Mouse (Mus musculus) neural tube, embryonic 15.5 days (tissue): ENCODE measurements around the gene Grik2. TPM values are rescaled to one million over a fixed set of nuclear protein-coding genes. Genes with fewer than 3 reads are reported as not detected.
"Not testable (repeated sequence)": the region's sequence is repeated elsewhere in the genome, so short reads cannot be mapped to it uniquely, and the experiment has no call there.

Experiments
- ATAC-seq: fragments of 200-750 bp; cut with Nextera tagmentation; 2 replicates; pipeline ENCODE4 v1.8.0; 2017; ENCODE audit warnings: mild to moderate bottlenecking, moderate TSS enrichment, moderate library complexity; ENCODE audit not compliant: low FRiP score
- H3K27ac ChIP-seq: fragments of 300-500 bp; sonication (generic); replicated peaks from 2 replicates; pipeline ENCODE4 v1.5.1; 2015; ENCODE audit warnings: mild to moderate bottlenecking, inconsistent platforms
- H3K27me3 ChIP-seq: fragments of 300-500 bp; sonication (generic); replicated peaks from 2 replicates; pipeline ENCODE4 v1.6.1; 2015; ENCODE audit warnings: inconsistent platforms
- H3K36me3 ChIP-seq: fragments of 300-500 bp; sonication (generic); 2 replicates; pipeline ENCODE4 v1.6.1; 2015; ENCODE audit warnings: inconsistent platforms
- H3K4me1 ChIP-seq: fragments of 300-500 bp; sonication (generic); 2 replicates; pipeline ENCODE4 v1.6.1; 2015; ENCODE audit warnings: inconsistent platforms
- H3K4me2 ChIP-seq: fragments of 300-500 bp; sonication (generic); 2 replicates; pipeline ENCODE4 v1.6.1; 2015; ENCODE audit warnings: inconsistent platforms, mild to moderate bottlenecking, moderate library complexity
- H3K4me3 ChIP-seq: fragments of 300-500 bp; sonication (generic); replicated peaks from 2 replicates; pipeline ENCODE4 v1.5.1; 2015; ENCODE audit warnings: mild to moderate bottlenecking, inconsistent platforms
- H3K9ac ChIP-seq: fragments of 300-500 bp; sonication (generic); replicated peaks from 2 replicates; pipeline ENCODE4 v1.6.1; 2015; ENCODE audit warnings: mild to moderate bottlenecking, inconsistent platforms
- H3K9me3 ChIP-seq: fragments of 300-500 bp; sonication (generic); replicated peaks from 2 replicates; pipeline ENCODE4 v1.6.1; 2016; ENCODE audit warnings: inconsistent platforms
- WGBS: fragments of 180-500 bp; shearing (Covaris S2); methylation state at CpG from one replicate; pipeline ENCODE4 v1.1.7; 2015; ENCODE audit warnings: mixed read lengths; 5-methylcytosine and 5-hydroxymethylcytosine counted together
- polyA plus RNA-seq: library from polyadenylated mRNA; unstranded; fragments of >200 nt; fragmentation: Nextera tagmentation; extraction: Ambion mirVana; gene quantifications from 2 replicates; pipeline ENCODE4 v1.2.1, GENCODE M21; 2015

Gene Grik2
- polyA plus RNA-seq, 1 experiment from 2014 or later, result 33.6 TPM

DNA sequence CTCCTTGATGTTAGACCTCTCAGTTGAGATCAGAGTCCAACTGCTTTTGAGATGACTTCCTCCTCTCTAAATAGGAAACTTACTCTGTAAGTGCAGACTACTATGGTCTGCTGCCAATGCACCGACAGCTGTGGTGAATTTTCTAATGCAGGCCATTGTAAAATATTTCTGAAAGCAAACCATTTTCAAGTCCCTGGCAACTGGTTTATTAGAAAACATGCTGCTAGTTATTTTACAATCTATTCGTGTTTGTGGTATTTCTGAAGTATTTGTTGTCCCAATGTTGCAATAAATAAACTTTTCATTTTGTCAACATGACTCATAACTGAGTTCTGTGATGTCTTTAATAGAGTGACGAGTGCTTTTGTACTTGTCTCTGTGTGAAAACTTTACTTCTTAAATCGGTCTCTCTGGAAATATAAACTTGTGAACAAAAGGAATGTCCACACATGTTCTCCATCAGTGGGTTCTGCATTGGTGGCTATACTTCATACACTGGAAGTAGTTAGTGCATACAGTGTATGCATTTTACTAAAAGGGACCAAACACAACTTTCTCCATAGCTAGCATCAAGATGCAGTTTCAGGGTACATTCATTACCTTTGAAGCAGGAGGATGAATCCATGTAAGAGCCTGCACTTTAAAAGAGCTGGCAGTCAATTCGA is 308.3 kb downstream of the Grik2 start:
- ATAC-seq, result no peak
- Histone ChIP-seq H3K27me3 (no peaks in the 10 kb centered on the region), H3K4me2 (no peak overlapping the region), H3K27ac (no peak overlapping the region), H3K4me3 (no peak overlapping the region), H3K9ac (no peak overlapping the region), H3K4me1 (no peaks in the 10 kb centered on the region), H3K36me3 (no peaks in the 10 kb centered on the region), H3K9me3 (no peaks in the 10 kb centered on the region)
- WGBS, result 84% methylated on average over 5 of the region's 5 CpGs

DNA sequence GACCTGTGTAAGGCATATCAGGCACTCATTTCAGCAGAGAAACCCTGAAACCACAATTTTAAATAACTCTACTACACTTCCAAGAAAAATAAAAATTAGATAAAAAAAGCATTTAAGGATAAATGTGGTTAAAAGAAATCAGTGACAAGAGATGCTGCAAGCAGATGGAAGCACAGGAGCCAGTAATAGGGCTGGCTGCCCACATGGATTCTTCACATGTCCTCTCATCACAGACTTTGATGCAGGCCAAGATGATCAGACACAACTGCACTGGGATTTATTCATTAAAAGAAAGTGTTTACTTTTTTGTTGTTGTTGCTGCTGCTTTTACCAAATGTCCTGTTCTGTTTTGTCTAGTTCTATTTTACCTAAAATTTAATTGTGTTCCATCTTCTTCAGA is 315.0 kb downstream of the Grik2 start:
- no peak overlapping the region for H3K4me2 ChIP-seq
- no peak for ATAC-seq
- H3K27ac ChIP-seq, result no peak overlapping the region
- H3K27me3 ChIP-seq, result no peaks in the 10 kb centered on the region
- no peaks in the 10 kb centered on the region for H3K9me3 ChIP-seq
- no peaks in the 10 kb centered on the region for H3K36me3 ChIP-seq
- H3K4me3 ChIP-seq, result no peak overlapping the region
- H3K9ac ChIP-seq, result no peak overlapping the region
- H3K4me1 ChIP-seq, result no peaks in the 10 kb centered on the region

DNA sequence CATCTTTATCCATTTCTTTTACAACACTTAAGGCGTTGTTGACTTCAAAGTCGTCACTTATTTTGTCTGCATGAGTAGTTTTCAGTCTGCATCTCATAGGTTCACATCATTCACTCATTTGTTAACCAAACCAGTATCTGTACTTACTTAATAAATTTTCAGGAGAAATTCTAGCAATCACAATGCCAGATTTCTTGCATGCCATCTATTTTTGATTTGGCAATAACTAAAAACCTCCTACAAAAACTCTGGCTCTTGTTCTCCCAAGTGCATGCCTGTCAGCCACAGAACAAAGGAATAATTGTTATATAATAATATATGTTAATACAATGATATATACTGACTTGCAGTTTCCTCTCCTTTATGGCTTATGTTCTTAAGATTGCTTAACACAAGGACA is 331.8 kb downstream of the Grik2 start:
- Histone ChIP-seq H3K9me3 (no peaks in the 10 kb centered on the region), H3K4me2 (no peak overlapping the region), H3K4me3 (no peak overlapping the region), H3K9ac (no peak overlapping the region), H3K27me3 (no peaks in the 10 kb centered on the region), H3K27ac (no peak overlapping the region), H3K4me1 (no peaks in the 10 kb centered on the region), H3K36me3 (no peaks in the 10 kb centered on the region)
- 82% methylated on average over 2 of the region's 2 CpGs for WGBS
- ATAC-seq, result no peak

DNA sequence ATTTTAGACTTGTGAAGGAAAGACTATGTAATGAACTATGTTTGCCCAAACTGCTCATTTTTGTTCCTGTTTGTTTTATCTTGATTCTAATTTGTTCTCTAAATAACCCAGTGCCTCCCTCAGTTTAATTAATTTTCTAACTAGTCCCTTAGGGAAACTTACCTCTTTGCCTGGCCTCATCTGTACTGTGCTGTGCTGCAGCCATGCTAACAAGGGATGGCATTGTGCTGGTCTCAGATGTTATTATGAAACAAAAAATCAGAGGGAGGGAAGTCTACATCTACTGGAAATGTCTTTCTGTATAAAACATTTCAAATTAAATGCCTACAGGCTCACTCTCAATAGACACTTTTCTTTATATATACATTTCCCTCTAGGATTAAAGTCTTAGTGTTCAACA is 335.0 kb downstream of the Grik2 start:
- Histone ChIP-seq H3K27me3 (no peaks in the 10 kb centered on the region), H3K4me2 (no peak overlapping the region), H3K9me3 (no peaks in the 10 kb centered on the region), H3K36me3 (no peaks in the 10 kb centered on the region), H3K27ac (no peak overlapping the region), H3K4me1 (no peaks in the 10 kb centered on the region), H3K4me3 (no peak overlapping the region), H3K9ac (no peak overlapping the region)
- ATAC-seq, result no peak

DNA sequence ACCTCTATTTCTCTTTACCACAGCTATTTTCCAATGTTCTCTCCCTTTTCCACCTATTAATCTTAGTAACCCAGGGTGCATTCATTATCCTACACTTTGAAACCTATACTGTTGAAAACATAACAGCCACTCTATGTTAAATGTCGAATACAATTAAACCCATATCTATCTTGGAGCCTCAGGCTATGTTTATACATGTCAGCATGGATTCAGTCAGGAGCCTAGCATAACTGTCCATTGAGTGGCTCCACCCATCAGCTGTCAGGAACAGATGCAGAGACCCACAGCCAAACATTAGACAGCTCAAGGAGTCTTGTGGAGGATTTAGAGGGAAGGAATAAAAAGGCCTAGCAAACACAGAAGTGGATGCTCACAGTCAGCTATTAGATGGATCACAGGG is 347.2 kb downstream of the Grik2 start:
- no peak for ATAC-seq
- Histone ChIP-seq H3K9ac (no peak overlapping the region), H3K27ac (no peak overlapping the region), H3K9me3 (no peaks in the 10 kb centered on the region), H3K4me2 (no peak overlapping the region), H3K36me3 (no peaks in the 10 kb centered on the region), H3K4me3 (no peak overlapping the region), H3K27me3 (no peaks in the 10 kb centered on the region), H3K4me1 (no peaks in the 10 kb centered on the region)
- WGBS, result 71% methylated on average over 1 of the region's 1 CpGs

DNA sequence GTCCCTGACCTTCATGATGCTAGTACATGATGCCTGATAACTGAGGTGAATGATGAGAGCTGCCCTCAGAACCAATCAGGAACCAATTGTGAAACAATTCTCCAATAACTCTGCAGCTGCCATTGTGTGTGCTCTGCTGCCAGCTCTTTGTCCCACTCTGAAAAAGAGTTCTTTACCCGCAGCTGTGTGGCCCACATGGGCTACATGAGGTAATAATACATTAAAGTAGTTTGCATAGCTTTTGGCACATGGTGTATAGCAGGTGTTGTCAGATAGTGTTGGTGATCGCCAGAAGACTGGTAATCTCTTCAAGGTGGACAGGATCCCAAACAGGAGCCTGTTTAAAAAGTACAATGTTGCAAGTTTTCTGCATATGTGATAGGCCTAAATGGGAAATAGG is 351.5 kb downstream of the Grik2 start:
- Histone ChIP-seq H3K27ac (no peak overlapping the region), H3K4me1 (no peaks in the 10 kb centered on the region), H3K27me3 (no peaks in the 10 kb centered on the region), H3K4me3 (no peak overlapping the region), H3K9me3 (no peaks in the 10 kb centered on the region), H3K4me2 (no peak overlapping the region), H3K36me3 (no peaks in the 10 kb centered on the region), H3K9ac (no peak overlapping the region)
- no peak for ATAC-seq
- 57% methylated on average over 2 of the region's 2 CpGs for WGBS

DNA sequence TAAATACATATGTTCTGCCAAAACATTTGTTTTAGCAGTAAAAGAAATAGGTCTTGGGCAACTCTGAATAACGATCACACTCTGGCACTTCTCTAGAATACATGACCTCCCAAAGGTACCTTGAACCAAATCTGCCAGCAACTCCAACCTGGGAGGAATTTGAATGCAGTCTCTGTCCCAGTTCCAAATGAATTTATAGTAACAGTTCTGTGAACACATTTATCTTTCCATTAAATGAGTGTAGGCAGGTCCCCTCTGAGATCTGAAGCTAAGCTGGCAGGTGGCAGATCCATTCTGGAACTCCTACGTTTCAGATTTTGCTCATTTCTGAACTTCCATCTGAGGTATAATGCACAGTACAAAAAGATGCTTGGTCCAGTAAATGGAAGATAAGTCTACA is 352.3 kb downstream of the Grik2 start:
- ATAC-seq, result no peak

DNA sequence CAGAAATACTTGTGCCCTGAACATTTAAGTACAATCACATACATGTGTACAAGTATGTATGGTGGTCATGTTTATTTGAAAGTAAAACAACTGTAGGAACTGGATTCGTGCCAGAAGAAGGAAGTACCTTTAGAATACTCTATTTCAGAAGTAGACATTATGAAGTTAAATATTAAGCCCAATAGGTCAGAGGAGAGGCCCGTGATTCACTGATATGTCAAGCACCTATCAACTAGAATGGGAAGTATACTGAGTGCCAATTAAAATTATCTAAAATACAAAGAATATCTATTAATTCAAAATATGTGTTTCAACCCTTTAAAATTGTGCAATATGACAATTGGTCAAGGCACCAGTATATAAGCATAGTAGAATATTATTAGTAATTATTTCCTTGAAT is 355.7 kb downstream of the Grik2 start:
- H3K9me3 ChIP-seq, result no peaks in the 10 kb centered on the region
- H3K27ac ChIP-seq, result no peak overlapping the region
- H3K27me3 ChIP-seq, result no peaks in the 10 kb centered on the region
- WGBS, result 84% methylated on average over 2 of the region's 2 CpGs
- H3K4me1 ChIP-seq, result no peaks in the 10 kb centered on the region
- H3K36me3 ChIP-seq, result no peaks in the 10 kb centered on the region
- no peak overlapping the region for H3K9ac ChIP-seq
- ATAC-seq, result no peak
- H3K4me3 ChIP-seq, result no peak overlapping the region
- H3K4me2 ChIP-seq, result no peak overlapping the region

More for the DNA sequence above, 352.3 kb downstream of the Grik2 start:
- Histone ChIP-seq H3K4me2 (no peak overlapping the region), H3K27me3 (no peaks in the 10 kb centered on the region), H3K4me3 (no peak overlapping the region), H3K9ac (no peak overlapping the region), H3K36me3 (no peaks in the 10 kb centered on the region), H3K9me3 (no peaks in the 10 kb centered on the region), H3K27ac (no peak overlapping the region), H3K4me1 (no peaks in the 10 kb centered on the region)
- WGBS, result 59% methylated on average over 2 of the region's 2 CpGs

DNA sequence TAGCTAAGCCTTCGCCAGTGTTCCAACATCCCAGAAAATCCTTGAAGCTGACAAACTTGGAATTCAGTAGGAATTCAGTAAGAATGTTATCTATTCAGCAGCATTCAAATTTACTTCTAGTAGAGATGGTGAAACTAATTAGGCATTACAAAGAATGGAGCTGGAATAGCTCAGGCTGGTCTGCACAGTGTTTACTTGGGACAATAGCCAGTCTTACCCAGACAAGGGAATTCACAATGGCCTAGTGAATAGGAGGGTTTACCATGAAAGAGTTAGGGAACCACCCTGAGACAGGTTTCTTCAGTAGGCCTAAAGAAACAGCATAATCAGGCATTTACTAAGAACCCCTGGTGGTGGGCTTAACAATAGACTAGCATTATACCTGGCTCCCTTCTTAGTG is 371.4 kb downstream of the Grik2 start:
- not testable (repeated sequence) for H3K9ac ChIP-seq, ATAC-seq, H3K4me1 ChIP-seq, H3K27ac ChIP-seq, H3K9me3 ChIP-seq, H3K4me3 ChIP-seq, H3K27me3 ChIP-seq, H3K36me3 ChIP-seq, H3K4me2 ChIP-seq
- 74% methylated on average over 1 of the region's 1 CpGs for WGBS

DNA sequence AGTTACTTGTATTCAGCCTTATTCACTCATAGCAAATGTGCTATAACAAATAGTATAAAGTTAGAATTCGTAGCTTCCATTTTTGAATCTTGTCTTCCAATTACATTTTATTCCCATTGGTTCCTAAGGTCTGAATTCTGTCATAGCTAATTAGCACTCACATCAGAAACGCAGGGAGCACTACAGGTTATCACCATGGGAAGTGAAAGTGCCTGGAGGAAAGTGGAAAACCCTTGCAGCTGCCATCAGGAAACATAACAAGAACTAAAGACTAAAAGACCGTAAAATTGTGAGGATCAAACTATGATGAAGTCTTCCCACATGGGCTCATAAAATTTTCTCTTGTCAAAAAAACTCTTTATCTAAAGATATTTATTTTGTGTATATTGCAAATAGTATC is 405.6 kb downstream of the Grik2 start:
- no peak overlapping the region for H3K4me3 ChIP-seq
- H3K9ac ChIP-seq, result no peak overlapping the region
- WGBS, result 57% methylated on average over 3 of the region's 3 CpGs
- H3K27ac ChIP-seq, result no peak overlapping the region
- no peaks in the 10 kb centered on the region for H3K4me1 ChIP-seq
- ATAC-seq, result no peak
- H3K27me3 ChIP-seq, result no peaks in the 10 kb centered on the region
- H3K4me2 ChIP-seq, result no peak overlapping the region
- H3K36me3 ChIP-seq, result no peaks in the 10 kb centered on the region
- no peaks in the 10 kb centered on the region for H3K9me3 ChIP-seq

DNA sequence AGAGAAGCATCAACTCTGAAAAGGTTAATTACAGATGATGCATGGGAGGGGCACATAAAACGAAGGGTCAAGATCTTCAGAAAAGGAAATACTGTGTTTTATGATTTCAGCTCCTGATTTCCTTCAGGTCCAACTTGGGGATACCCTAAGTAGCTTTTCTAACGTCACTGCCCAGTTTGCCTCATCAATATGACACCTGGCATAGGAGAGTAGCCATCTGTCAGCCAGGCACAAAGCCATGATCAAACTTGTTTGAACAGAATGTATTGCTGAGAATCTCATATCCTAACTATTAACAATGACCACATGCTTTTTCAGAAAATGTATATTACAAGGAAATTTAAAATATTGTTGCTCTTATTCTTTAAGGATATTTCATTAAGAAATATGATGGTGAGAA is 406.7 kb downstream of the Grik2 start:
- no peaks in the 10 kb centered on the region for H3K4me1 ChIP-seq
- WGBS, result 59% methylated on average over 2 of the region's 2 CpGs
- H3K27me3 ChIP-seq, result no peaks in the 10 kb centered on the region
- H3K36me3 ChIP-seq, result no peaks in the 10 kb centered on the region
- H3K4me3 ChIP-seq, result no peak overlapping the region
- no peaks in the 10 kb centered on the region for H3K9me3 ChIP-seq
- no peak overlapping the region for H3K27ac ChIP-seq
- no peak overlapping the region for H3K9ac ChIP-seq
- no peak for ATAC-seq
- no peak overlapping the region for H3K4me2 ChIP-seq

DNA sequence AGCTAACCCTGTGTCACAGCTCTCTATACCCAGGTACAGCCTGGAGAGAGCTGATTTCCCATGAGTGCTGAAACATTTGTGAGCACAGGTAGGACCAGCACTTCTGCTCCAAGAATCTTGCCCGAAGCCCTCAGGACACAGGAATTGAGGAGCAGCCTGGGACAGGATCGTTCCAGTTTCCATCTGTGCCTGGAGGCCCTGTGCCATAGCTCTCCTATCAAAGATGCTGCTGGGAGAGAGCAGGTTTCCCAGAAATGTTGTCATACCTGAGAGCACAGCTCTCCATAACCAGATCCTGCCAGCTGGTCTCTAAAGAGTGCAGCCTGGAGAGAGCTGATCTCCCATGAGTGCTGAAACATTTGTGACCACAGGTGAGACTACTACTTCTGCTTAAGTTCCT is 420.0 kb downstream of the Grik2 start:
- Histone ChIP-seq H3K9ac (no peak overlapping the region), H3K9me3 (no peaks in the 10 kb centered on the region), H3K36me3 (no peaks in the 10 kb centered on the region), H3K4me3 (no peak overlapping the region), H3K27me3 (no peaks in the 10 kb centered on the region), H3K4me2 (no peak overlapping the region), H3K4me1 (no peaks in the 10 kb centered on the region), H3K27ac (no peak overlapping the region)
- WGBS, result 93% methylated on average over 2 of the region's 2 CpGs
- no peak for ATAC-seq

DNA sequence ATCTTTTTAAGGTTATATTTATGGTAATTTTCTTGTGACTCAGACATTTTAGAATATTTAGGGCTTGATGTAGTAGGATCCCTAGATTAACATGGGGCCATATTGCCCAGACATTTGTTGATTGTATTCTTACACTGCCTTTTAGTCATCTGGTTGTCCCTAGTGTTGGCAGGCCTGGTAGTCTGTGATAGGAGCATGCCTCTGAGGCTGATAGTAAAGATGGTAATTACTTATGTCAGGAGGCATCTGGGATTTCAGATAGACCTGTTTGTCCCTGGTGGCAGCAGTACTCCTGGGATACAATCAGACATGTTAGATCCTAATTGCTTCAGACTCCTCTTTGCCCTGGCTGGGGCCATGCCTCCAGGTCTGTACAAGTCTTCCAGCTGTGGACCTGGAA is 423.3 kb downstream of the Grik2 start:
- H3K27me3 ChIP-seq, result no peaks in the 10 kb centered on the region
- H3K4me2 ChIP-seq, result no peak overlapping the region
- no peaks in the 10 kb centered on the region for H3K9me3 ChIP-seq
- H3K4me3 ChIP-seq, result no peak overlapping the region
- no peaks in the 10 kb centered on the region for H3K36me3 ChIP-seq
- no peak for ATAC-seq
- no peaks in the 10 kb centered on the region for H3K4me1 ChIP-seq
- H3K9ac ChIP-seq, result no peak overlapping the region
- H3K27ac ChIP-seq, result no peak overlapping the region
